Mouse (Mus musculus): ENCODE data around the gene Ccnt1.
"Not testable (repeated sequence)": the region's sequence is repeated elsewhere in the genome, so short reads cannot be mapped to it uniquely, and the experiment has no call there.

DNA sequence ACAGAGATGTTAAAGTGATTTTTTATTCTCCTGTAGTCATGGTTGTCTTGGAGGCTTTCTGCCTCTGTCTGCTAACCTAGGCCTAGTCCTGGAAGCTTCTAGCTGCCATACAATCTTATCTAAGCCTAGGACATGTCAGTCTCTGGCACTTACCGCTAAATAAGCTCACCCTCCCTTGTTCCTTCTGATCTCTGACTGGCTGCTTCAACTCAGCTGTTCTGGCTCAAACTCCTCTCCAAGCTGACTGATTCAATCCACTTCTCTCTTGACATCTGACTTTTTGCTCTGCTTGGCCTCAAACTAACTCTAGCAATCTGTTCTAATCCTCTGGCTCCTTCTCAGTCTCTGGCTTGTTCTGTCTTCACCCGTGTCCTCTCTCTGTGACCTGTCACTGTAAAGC, 55.9 kb downstream of the Ccnt1 start:
- TF ChIP-seq HCFC1 (IDR thresholded peaks at IDR 0.05; ENCODE audit: borderline replicate concordance, insufficient read depth, low read length); ZC3H11A (IDR thresholded peaks at IDR 0.05; ENCODE audit: borderline replicate concordance, low read depth, low read length); CHD2 (IDR thresholded peaks at IDR 0.05; ENCODE audit: low read depth, low read length): not testable (repeated sequence)

Measured in ES-E14 (cell line).